Mouse (Mus musculus) midbrain, embryonic 10.5 days (tissue): Measurements from ENCODE around the gene Gabra6. TPM values are rescaled to one million over a fixed set of nuclear protein-coding genes. Genes with fewer than 3 reads are reported as not detected.

ENCODE experiments used
- polyA plus RNA-seq: library from polyadenylated mRNA; unstranded; fragments of >200 nt; fragmentation: Nextera tagmentation; extraction: Ambion mirVana; gene quantifications from 2 replicates; pipeline ENCODE4 v1.2.1, GENCODE M21; 2016

Gene Gabra6
- polyA plus RNA-seq, 1 experiment from 2014 or later: not detected

Other genes starting within 250 kb of the Gabra6 start
- 0.84 and 3.2 TPM in 2 replicates for gene Gabra1, start 138.1 kb downstream of the Gabra6 start, polyA plus RNA-seq
- gene Gabrb2, start 98.7 kb upstream of the Gabra6 start, polyA plus RNA-seq: 4.1 and 9.2 TPM in 2 replicates